25 mouse cellular contexts compared by ENCODE assay signal in the genomic region with DNA sequence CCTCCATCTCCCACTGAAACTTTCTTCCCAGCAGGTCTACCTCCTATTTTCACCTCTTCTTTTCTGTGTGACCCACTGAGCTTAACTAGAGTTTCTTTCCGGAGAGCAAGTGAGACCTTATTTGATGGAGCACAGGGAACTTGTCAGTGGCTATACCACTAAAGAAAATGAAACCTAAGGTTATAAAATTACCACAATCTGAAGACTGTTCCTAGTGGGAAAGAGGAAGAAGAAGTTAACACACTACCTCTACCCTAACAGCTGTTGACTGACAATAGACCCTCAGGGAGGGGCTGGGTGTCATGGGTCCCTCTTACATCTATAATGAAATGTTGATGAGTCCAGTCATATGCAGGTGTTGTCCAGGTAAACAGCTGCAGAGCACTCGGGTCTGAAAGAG. TPM values are rescaled to one million over a fixed set of nuclear protein-coding genes. Genes with fewer than 3 reads are reported as not detected.
"Had no signal": no experiment of that assay in that cellular context is flagged by ENCODE, and none has a peak within 500 bp of the region (broad histone marks: within the 10 kb centered on the region; RNA-seq: fewer than 3 reads in every experiment).

No protein-coding gene starts in this region.

- H3K4me1 ChIP-seq: liver, embryonic 13.5 days; lung, embryonic 15.5 days; megakaryocyte, embryonic 14.5 days; neural tube, embryonic 12.5 days; stomach, embryonic 15.5 days had no signal

- H3K4me2 ChIP-seq: liver, embryonic 13.5 days; liver, embryonic 15.5 days; lung, embryonic 15.5 days; midbrain, embryonic 11.5 days; neural tube, embryonic 12.5 days; stomach, embryonic 15.5 days had no signal

- DNase-seq: liver, embryonic 13.5 days; liver, postnatal 0 days; lung, adult 2 months; lung, postnatal 14 days; lung, postnatal 36 days; midbrain, embryonic 14.5 days; retina, postnatal 1 day; right cerebral cortex, adult 18-20 months; right cerebral cortex, postnatal 14 days; thymus, adult 18-20 months; thymus, postnatal 14 days; thymus, postnatal 36 days had no signal

- H3K4me3 ChIP-seq: liver, embryonic 13.5 days; liver, embryonic 15.5 days; lung, embryonic 15.5 days; megakaryocyte, embryonic 14.5 days; neural tube, embryonic 12.5 days; stomach, embryonic 15.5 days had no signal

- H3K36me3 ChIP-seq: liver, embryonic 13.5 days; liver, embryonic 15.5 days; lung, embryonic 15.5 days; neural tube, embryonic 12.5 days; stomach, embryonic 15.5 days had no signal

- H3K9ac ChIP-seq: liver, embryonic 13.5 days; liver, embryonic 15.5 days; liver, postnatal 0 days; lung, embryonic 15.5 days; neural tube, embryonic 12.5 days; stomach, embryonic 15.5 days had no signal

- ATAC-seq: liver, postnatal 0 days; lung, postnatal 0 days; midbrain, embryonic 16.5 days had no signal

- H3K9me3 ChIP-seq: liver, embryonic 13.5 days; liver, embryonic 15.5 days; lung, embryonic 15.5 days; neural tube, embryonic 12.5 days; stomach, embryonic 15.5 days had no signal

- H3K27ac ChIP-seq: liver, embryonic 13.5 days; liver, embryonic 15.5 days; lung, embryonic 15.5 days; macrophage; neural tube, embryonic 12.5 days; stomach, embryonic 15.5 days had no signal

- H3K27me3 ChIP-seq: liver, embryonic 13.5 days; liver, embryonic 15.5 days; lung, embryonic 15.5 days; neural tube, embryonic 12.5 days; stomach, embryonic 15.5 days had no signal

RNA-seq across cellular contexts. Expression of a gene that starts 21.8 kb away (rescaled TPM):
- polyA plus RNA-seq: liver, embryonic 13.5 days; liver, embryonic 15.5 days; liver, postnatal 0 days; macrophage; midbrain, embryonic 11.5 days; midbrain, embryonic 14.5 days; midbrain, embryonic 16.5 days; neural tube, embryonic 12.5 days; neural tube, embryonic 14.5 days had no signal

RNA-seq across cellular contexts. Expression of a gene that starts 23.7 kb away (rescaled TPM):
- total RNA-seq: neutrophil, adult 5-6 weeks had no signal
- polyA plus RNA-seq: liver, embryonic 13.5 days; liver, embryonic 15.5 days; liver, postnatal 0 days; lung, adult 2 months; lung, embryonic 15.5 days; lung, postnatal 0 days; macrophage; midbrain, embryonic 11.5 days; midbrain, embryonic 14.5 days; midbrain, embryonic 16.5 days; neural tube, embryonic 12.5 days; neural tube, embryonic 14.5 days; spleen, adult 2 months had no signal

RNA-seq across cellular contexts. Expression of a gene that starts 28.4 kb away (rescaled TPM):
- polyA plus RNA-seq: midbrain, embryonic 16.5 days; neural tube, embryonic 14.5 days had no signal

RNA-seq across cellular contexts. Expression of a gene that starts 30.3 kb away (rescaled TPM):
- total RNA-seq: neutrophil, adult 5-6 weeks had no signal
- polyA plus RNA-seq: liver, embryonic 13.5 days; liver, embryonic 15.5 days; liver, postnatal 0 days; lung, adult 2 months; lung, embryonic 15.5 days; lung, postnatal 0 days; macrophage; midbrain, embryonic 11.5 days; midbrain, embryonic 14.5 days; midbrain, embryonic 16.5 days; neural tube, embryonic 12.5 days; neural tube, embryonic 14.5 days; spleen, adult 2 months; stomach, embryonic 15.5 days; thymus, postnatal 0 days had no signal
